Mouse (Mus musculus) cerebellum, adult (tissue): ENCODE results near the gene Rasl2-9.
A peak's percentile ranks its signal among the peaks of the same experiment; 100 is the strongest.
"Not testable (repeated sequence)": the region's sequence is repeated elsewhere in the genome, so short reads cannot be mapped to it uniquely, and the experiment has no call there.

Experiments
- ATAC-seq: cut with Nextera tagmentation; 2 replicates; pipeline ENCODE4 v1.9.2; 2017; ENCODE audit warnings: mild to moderate bottlenecking, moderate library complexity, mixed read lengths; ENCODE audit not compliant: insufficient number of reproducible peaks, low FRiP score, low TSS enrichment

Gene Rasl2-9

GRCm38 (mm10) chr7:5125549-5126406, at the start of gene Rasl2-9:
Rasl2-9 (minus strand) TSS chr7:5125950.
- ATAC-seq, result peak; percentile 31; the same call in 1 of the 2 replicates

GRCm38 (mm10) chr7:5149570-5149969, 23.8 kb upstream of the Rasl2-9 start, which contains the start of gene Vmn1r55:
Vmn1r55 (minus strand) TSS chr7:5149670.
- ATAC-seq, result not testable (repeated sequence)

- ATAC-seq, result no peak
Measured at GRCm38 (mm10) chr7:5125078-5125477, 672 bp downstream of the Rasl2-9 start.

GRCm38 (mm10) chr7:5116850-5117249, 8.9 kb downstream of the Rasl2-9 start, which contains the start of gene Rfpl4:
Rfpl4 (minus strand) TSS chr7:5116950.
- ATAC-seq, result no peak

GRCm38 (mm10) chr7:5112701-5113100, 13.0 kb downstream of the Rasl2-9 start:
- ATAC-seq, result no peak

- no peak for ATAC-seq
Measured at GRCm38 (mm10) chr7:5109301-5109700, 16.4 kb downstream of the Rasl2-9 start.

- no peak for ATAC-seq
Measured at GRCm38 (mm10) chr7:5108272-5108671, 17.5 kb downstream of the Rasl2-9 start.

GRCm38 (mm10) chr7:5102564-5102963, 23.2 kb downstream of the Rasl2-9 start:
- ATAC-seq, result no peak

GRCm38 (mm10) chr7:5101066-5101663, 24.6 kb downstream of the Rasl2-9 start:
- ATAC-seq, result no peak

- no peak for ATAC-seq
Measured at GRCm38 (mm10) chr7:5099796-5100195, 26.0 kb downstream of the Rasl2-9 start.

GRCm38 (mm10) chr7:5098769-5099168, 27.0 kb downstream of the Rasl2-9 start:
- no peak for ATAC-seq

- no peak for ATAC-seq
Measured at GRCm38 (mm10) chr7:5092831-5093510, 32.8 kb downstream of the Rasl2-9 start.

- no peak for ATAC-seq
Measured at GRCm38 (mm10) chr7:5092381-5092780, 33.4 kb downstream of the Rasl2-9 start.

GRCm38 (mm10) chr7:5091008-5091728, 34.6 kb downstream of the Rasl2-9 start:
- ATAC-seq, result no peak

- no peak for ATAC-seq
Measured at GRCm38 (mm10) chr7:5089853-5090252, 35.9 kb downstream of the Rasl2-9 start.

GRCm38 (mm10) chr7:5087886-5088285, 37.9 kb downstream of the Rasl2-9 start:
- ATAC-seq, result no peak

- no peak for ATAC-seq
Measured at GRCm38 (mm10) chr7:5086921-5087440, 38.8 kb downstream of the Rasl2-9 start.

GRCm38 (mm10) chr7:5085512-5085911, 40.2 kb downstream of the Rasl2-9 start:
- no peak for ATAC-seq

GRCm38 (mm10) chr7:5083325-5084105, 42.2 kb downstream of the Rasl2-9 start:
- no peak for ATAC-seq
